Mouse (Mus musculus): ENCODE measurements at regions not wholly inside any gene's neighbourhood (a gene's known extent, or its start where the extent isn't known, plus 50 kb on each side); places are given as distances from the start of the nearest gene placed in this dataset.

DNA sequence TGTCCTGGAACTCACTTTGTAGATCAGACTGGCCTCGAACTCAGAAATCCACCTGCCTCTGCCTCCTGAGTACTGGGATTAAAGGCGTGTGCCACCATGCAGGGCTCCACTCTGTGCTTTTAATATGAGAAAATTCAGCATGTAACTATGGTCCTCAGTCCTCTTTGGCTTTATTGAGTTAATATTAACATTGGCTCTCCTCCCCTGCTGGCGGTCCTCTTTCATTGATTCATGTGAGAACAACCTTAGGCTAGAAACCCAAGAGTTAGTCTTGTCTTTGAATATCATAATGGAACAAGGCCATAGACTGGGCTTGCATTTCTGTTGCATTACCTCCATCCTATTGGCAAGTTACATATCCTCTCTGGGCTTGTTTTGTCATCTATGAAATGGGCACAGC lies 216.1 kb upstream of the Gmds start:
- no peak for TF ChIP-seq CTCF (IDR thresholded peaks at IDR 0.05; ENCODE audit: low read depth, low read length)
- TF ChIP-seq POLR2A (IDR thresholded peaks at IDR 0.05; ENCODE audit: extremely low read depth, insufficient read depth, low read length): no peak
